Mouse (Mus musculus) cerebellum, adult 18-20 months (tissue): Measurements from ENCODE around the gene Lix1.
"Not testable (repeated sequence)": the region's sequence is repeated elsewhere in the genome, so short reads cannot be mapped to it uniquely, and the experiment has no call there.

ENCODE experiments used
- DNase-seq, 2 experiments: peaks; one replicate each; pipeline ENCODE4 v3.0.0; 2021

Lix1 gene

GRCm38 (mm10) chr17:17414206-17414605, 11.7 kb downstream of the Lix1 start:
- no peak for DNase-seq

- no peak for DNase-seq
These were observed 22.3 kb downstream of the Lix1 start for GRCm38 (mm10) chr17:17424609-17425307.

GRCm38 (mm10) chr17:17425308-17425813, 22.9 kb downstream of the Lix1 start:
- DNase-seq, result no peak

GRCm38 (mm10) chr17:17425906-17426305, 23.4 kb downstream of the Lix1 start:
- DNase-seq, result no peak

DNA sequence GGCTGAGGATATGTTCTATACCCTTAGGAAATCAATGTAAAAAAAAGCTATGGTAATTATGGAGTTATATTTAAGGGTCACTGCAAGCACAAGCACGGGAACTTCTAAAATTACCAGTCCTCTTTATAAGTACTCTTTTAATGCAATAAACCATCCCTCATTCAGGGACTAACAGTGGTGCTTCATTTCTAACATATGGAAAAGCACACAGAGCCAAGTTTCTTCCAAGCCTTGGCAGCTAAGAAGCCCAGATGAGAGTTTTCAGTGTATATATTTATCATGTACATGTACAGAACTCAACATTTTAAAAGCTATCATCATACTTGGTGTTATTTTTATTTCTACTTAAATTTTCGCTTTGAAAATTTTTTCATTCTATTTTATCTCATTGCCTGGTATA, 26.4 kb downstream of the Lix1 start:
- DNase-seq, result no peak

DNA sequence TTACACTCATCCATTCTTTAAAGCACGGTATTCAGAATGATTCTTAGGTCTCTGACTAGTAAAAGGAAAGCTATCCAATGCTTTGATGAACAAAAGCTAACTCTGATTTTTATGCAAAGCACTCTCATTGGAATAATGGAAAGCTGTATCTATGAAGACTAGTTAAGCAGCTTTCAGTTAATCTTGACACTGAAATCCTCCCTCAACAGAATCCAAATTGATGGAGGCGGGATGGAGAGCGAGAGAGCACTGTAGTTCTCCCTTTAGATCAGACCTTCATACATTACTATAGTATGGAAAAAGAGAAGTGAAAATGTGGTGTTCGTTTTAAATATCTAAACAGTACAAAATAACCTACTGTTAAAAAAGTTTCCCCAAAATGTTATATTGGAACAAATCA, 31.2 kb downstream of the Lix1 start:
- no peak for DNase-seq

DNA sequence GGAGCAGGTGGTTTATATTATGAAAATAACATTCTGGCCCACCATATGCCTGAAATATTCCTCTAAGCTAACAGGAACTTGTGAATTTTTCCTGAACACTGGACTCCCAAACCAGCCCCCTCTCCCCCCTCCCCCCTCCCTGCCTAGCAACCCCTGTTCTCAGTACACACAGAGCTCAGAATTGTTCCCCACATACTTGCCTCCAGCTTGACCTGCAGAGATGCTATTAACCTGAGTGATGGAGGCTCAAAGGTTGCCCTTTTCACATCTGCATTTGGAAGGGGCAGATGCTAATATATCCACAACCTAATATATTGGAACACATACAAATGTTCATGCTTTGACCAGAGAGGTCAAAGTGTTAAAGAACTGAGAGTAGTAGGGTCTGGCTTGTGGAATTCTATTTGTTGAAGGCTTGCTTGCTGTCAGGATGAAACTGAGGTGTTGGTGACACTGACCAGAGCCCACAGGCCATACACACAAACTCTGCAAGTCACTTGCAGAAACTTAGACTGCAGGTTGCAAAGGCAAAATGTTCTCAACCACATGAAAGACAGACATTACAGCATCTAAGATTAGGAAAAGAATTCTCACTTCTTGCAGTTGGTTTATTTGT, 36.2 kb downstream of the Lix1 start:
- DNase-seq, result no peak

DNA sequence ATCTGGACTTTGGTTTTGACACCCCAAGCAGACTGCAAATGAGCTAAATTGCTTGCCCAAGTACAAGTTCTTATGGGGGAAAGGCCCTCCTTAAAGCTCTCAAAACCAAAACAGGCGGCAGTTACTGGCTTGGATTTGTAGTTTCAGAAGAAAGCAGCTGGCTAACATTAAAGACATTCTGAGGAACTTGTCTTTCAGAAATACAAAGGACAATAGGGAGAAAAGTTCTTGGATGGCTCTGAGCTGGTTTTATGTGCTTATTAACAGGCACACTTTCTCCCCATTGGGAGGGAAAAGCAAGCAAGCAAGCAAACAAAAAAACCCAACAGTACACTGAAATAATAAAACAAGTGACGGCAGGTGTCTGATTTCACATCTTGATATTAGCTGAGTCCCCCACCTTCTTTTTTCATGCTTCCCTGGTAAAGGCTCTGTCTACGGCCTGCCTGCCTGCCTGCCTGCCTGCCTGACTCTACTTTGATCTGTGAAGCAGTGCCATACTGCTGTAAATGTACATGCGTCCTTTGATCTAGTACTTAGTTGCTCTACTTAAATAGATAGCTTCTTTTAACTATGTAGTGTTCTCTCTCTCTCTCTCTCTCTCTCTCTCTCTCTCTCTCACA, 39.5 kb downstream of the Lix1 start:
- DNase-seq, result no peak

DNA sequence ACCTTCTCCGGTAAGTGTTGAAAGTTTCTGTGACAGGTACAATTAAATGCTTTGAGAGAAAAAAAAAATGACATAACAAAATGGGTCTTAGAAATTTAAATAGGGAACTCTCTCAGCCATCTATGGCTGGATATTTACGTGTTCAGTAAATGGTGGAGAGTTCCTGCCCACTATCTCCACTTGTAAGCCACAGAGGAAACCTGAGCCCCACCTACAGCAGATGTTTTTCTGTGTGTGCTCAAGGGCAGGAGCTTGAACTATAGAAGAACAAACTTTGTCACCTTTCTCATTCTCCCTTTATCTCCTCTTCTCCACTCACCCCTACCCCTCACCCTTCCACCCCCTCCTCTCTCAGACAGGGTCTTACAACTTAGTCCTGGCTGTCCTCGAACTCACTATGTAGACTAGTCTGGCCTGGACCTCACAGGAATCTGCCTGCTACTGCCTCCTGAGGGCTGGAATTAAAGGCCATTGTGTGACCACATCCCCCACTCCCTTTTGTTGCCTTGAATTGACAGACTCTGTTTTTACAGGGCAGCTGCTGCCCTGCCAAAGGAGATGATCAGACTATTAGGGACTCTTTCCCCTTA, 41.9 kb downstream of the Lix1 start:
- DNase-seq, result no peak

DNA sequence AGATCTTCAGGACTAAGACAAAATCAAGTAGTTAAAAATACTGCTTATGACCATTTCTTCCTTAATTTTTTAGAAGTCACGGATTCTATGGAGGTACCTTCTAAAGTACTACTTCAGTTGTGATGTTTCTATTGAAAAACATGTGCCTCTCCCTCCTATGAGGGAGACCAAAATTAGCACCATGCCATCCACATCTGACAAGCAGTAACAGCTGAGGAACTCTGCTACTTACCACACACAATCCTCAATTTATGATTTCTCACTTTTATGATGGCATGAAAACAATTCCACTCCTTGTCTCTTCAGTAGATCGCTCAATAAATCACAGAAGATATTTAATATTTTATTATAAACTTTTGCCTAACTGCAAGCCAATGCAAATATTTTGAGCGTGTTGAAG, 44.2 kb downstream of the Lix1 start:
- DNase-seq, result no peak

DNA sequence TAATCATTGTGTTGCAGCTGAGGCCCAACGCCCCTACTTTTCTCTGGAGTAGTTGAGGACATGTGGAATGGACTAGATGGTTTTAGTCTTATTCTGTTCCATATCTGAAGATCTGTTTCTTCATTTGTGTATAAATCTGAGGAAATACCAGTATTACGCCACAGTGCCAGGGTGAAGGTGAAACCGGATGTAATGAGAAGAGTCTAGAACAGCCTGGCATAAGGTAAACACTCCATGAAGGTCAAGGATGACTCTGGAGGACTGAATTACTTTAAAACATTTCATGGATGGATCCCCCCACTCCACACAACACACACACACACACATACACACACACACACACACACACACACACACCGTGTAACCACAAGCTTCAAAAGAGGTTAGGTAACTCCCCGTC, 45.3 kb downstream of the Lix1 start:
- no peak for DNase-seq

GRCm38 (mm10) chr17:17448737-17449440, 46.4 kb downstream of the Lix1 start:
- peak; percentile 9 to 10 for DNase-seq

- DNase-seq, result peak in 1 of 2 experiments; percentile 1
These were observed 46.9 kb downstream of the Lix1 start for GRCm38 (mm10) chr17:17449441-17449770.

GRCm38 (mm10) chr17:17451102-17451501, 48.6 kb downstream of the Lix1 start:
- DNase-seq, result no peak

GRCm38 (mm10) chr17:17452617-17453016, 50.1 kb downstream of the Lix1 start:
- DNase-seq, result no peak

- no peak for DNase-seq
These were observed 52.1 kb downstream of the Lix1 start for GRCm38 (mm10) chr17:17454573-17454972.

- DNase-seq, result no peak
These were observed 83.3 kb downstream of the Lix1 start for GRCm38 (mm10) chr17:17485789-17486188.

DNA sequence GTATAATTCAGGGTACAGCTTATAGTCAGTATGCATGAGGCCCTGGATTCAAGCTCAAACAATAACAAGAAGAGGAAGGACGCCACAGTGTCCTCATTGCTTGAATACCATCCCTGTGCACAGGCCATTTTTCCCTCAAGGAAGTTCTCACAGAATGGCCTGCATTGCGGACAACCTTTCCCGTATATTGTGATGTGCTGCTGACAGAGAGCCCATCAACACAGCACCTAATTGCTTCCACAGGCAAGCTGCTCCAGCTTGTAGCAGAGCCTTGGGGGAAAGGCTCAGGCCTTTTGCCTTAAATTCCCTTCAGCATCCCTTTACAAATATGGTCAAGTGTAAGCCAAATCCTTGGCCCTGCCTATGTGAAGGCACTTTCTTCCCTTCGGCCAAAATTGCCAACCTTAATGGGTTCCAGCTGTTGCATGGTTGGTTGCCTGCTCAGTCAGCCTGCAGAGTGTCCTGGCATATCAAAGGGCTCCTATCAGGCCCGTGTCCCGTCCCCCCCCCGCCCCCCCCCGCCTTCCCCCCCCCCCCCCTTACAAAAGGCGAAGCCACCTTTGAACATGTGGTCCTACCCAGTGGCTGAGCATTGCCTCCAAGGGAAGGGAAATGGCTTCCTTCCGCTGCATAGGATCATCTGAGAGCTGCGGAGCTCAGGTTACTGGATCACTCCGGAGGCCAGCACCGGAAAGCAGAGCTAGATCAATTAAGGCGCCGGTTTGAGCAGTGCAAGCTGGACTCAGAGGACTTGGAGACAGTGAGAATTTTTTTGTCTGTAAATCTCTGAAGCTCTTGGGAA, 88.5 kb downstream of the Lix1 start:
- no peak for DNase-seq

DNA sequence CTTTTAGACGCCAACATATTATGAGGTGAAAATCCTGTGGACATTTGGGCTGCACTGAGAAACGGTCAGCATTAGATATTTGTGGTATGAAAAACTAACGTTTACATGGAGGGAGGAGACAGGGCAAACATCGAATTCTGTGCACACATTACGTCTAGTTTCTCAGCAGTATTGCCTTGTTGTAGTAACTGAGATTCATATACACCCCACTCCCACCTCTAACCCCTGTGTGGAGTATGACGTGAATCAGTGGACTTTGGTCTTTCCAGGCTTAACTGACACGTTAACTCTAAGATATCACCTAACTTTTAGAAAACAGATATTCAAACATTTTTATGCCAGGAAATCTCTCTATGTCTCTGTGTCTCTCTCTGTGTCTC, 89.1 kb downstream of the Lix1 start:
- no peak for DNase-seq

- no peak for DNase-seq
These were observed 89.6 kb downstream of the Lix1 start for GRCm38 (mm10) chr17:17492116-17492515.

DNA sequence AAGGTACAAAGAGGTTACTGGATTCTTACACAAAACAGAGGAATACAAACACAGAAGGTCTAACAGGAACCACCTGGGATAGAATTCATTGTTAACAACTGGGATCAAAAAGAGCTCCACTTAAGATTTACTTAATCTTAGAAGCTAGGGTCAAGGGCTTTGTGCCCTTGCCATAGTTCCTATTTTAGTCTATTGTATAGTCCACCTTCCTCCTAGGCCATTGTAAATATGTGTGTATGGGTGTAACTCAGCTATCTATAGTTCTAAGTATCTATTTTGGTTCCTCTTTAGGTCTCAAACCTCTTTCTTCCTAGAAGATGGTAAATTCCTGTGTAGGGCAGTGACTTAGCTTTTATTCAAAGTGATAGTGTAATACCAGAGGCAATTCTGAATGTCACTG, 93.8 kb downstream of the Lix1 start:
- DNase-seq, result not testable (repeated sequence)

- DNase-seq, result no peak
These were observed 94.3 kb downstream of the Lix1 start for GRCm38 (mm10) chr17:17496730-17497129.
